Mouse (Mus musculus): ENCODE data around the gene Cox17.

GRCm38 (mm10) chr16:38359241-38359640 is 12.4 kb downstream of the Cox17 start:
- no peak for TF ChIP-seq CTCF (conservative IDR thresholded peaks at IDR 0.05; ENCODE audit: insufficient read depth, insufficient read length, low read depth, low read length)
- TF ChIP-seq POLR2A (IDR thresholded peaks at IDR 0.05; ENCODE audit: low read depth, low read length): no peak

Measured in kidney, adult 2 months (tissue).